16 mouse cellular contexts compared by ENCODE assay signal in the genomic region with DNA sequence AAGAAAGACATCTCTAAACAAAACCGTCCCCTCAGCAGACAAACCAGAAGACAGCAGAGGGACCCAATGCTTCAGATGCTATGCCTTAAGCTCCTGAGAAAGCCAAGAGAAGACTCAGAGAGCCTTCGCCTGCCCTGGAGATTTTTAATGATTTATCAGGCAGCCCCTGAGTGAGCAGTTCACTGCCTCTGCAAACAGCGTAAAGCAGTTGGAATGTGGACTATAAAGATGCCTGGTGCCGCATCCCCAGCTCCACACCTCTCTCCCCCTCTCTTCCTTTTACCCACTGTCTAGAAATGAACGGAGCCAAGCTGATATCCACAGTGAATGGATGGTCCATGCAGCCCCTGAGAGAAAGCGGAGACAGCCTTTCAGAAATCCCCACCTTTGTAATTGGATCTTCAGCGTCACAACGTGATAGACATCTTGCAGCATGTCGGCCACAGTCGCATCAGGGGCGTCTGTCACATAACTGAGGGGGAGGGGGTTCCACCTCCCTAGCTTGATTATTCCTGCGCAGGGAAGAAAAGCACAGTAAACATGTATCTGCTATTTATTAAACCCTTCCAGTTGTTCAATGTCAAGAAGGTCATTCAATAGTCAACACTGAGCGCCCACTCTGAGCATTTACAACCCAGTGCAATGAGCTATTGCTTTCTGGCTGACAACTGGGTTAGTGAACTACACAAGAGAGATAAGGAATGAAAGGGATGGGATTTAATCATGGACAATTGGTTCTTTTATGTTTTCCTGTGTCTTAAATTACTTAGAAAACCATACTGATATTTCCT.
DNase-seq lines count a peak whose midpoint lies in the region; ATAC-seq lines count a peak whose summit lies in the region.
"Had no signal": no experiment of that assay in that cellular context is flagged by ENCODE, and none has a peak within 500 bp of the region (broad histone marks: within the 10 kb centered on the region; RNA-seq: fewer than 3 reads in every experiment).

No protein-coding gene starts in this region.

- WGBS in heart, embryonic 13.5 days, result 42% methylated on average over 13 of the region's 13 CpGs
- 66% methylated on average over 13 of the region's 13 CpGs for WGBS in forebrain, embryonic 14.5 days

- no peak overlapping the region for H3K9ac ChIP-seq in heart, embryonic 13.5 days
- no peak overlapping the region for H3K9ac ChIP-seq in forebrain, embryonic 14.5 days (ENCODE audit: low read length)
- H3K9ac ChIP-seq: limb, embryonic 15.5 days; stomach, embryonic 15.5 days had no signal

- H3K4me1 ChIP-seq in heart, embryonic 13.5 days, result peaks cover 3% of the 10 kb centered on the region; the same call in 1 of the 2 replicates
- H3K4me1 ChIP-seq in forebrain, embryonic 14.5 days (ENCODE audit: control insufficient read depth, insufficient read depth, low read length), result no peaks in the 10 kb centered on the region; the same call in 1 of the 2 replicates
- H3K4me1 ChIP-seq: limb, embryonic 15.5 days; stomach, embryonic 15.5 days had no signal

- DNase-seq in heart, postnatal 14 days, result no peak
- peak; percentile 52 for DNase-seq in forebrain, embryonic 14.5 days (ENCODE audit: low spot score)
- peak; percentile 64 for DNase-seq in kidney, adult 9 months
- peak; percentile 20 for DNase-seq in neural tube, embryonic 10.5 days (ENCODE audit: extremely low spot score, low spot score)
- DNase-seq in urinary bladder, postnatal 25 days (ENCODE audit: low spot score), result no peak
- no peak for DNase-seq in left cerebral cortex, adult 11 months (ENCODE audit: low spot score)
- DNase-seq: adrenal gland, postnatal 36 days; cerebellum, adult 8-10 months; layer of hippocampus, adult 9-11 months; lung, postnatal 10 days; right cerebral cortex, postnatal 14 days had no signal

- intact Hi-C loops in heart, postnatal 14 days (cut with DNase I), result no loop called here

- no peaks in the 10 kb centered on the region for H3K36me3 ChIP-seq in heart, embryonic 13.5 days
- H3K36me3 ChIP-seq in forebrain, embryonic 14.5 days (ENCODE audit: control insufficient read depth, insufficient read depth, low read length), result peaks cover 10% of the 10 kb centered on the region; the same call in 1 of the 2 replicates
- H3K36me3 ChIP-seq: limb, embryonic 15.5 days; stomach, embryonic 15.5 days had no signal

- no peak overlapping the region for H3K4me3 ChIP-seq in heart, embryonic 13.5 days
- no peak overlapping the region for H3K4me3 ChIP-seq in forebrain, embryonic 14.5 days (ENCODE audit: low read depth, low read length)
- H3K4me3 ChIP-seq: limb, embryonic 15.5 days; myocyte; stomach, embryonic 15.5 days had no signal

- ATAC-seq in heart, embryonic 13.5 days (ENCODE audit: extremely low read depth, insufficient number of reproducible peaks, low FRiP score, low TSS enrichment), result no peak
- ATAC-seq in forebrain, embryonic 14.5 days, result peak; percentile 74; the same call in 1 of the 2 replicates
- no peak for ATAC-seq in granulocyte monocyte progenitor cell, adult 5-6 weeks (replicated peaks; ENCODE audit: poor library complexity, severe bottlenecking)

- no peak overlapping the region for H3K27ac ChIP-seq in heart, embryonic 13.5 days (replicated peaks)
- peak overlapping the region; percentile 9; the same call in 1 of the 2 replicates for H3K27ac ChIP-seq in forebrain, embryonic 14.5 days (ENCODE audit: low read depth, low read length)
- H3K27ac ChIP-seq: limb, embryonic 15.5 days; stomach, embryonic 15.5 days had no signal

- H3K4me2 ChIP-seq in heart, embryonic 13.5 days, result peak overlapping the region; percentile 25; the same call in 1 of the 2 replicates
- no peak overlapping the region for H3K4me2 ChIP-seq in forebrain, embryonic 14.5 days (ENCODE audit: low read length)
- H3K4me2 ChIP-seq: limb, embryonic 15.5 days; stomach, embryonic 15.5 days had no signal

- no peaks in the 10 kb centered on the region for H3K9me3 ChIP-seq in heart, embryonic 13.5 days
- no peaks in the 10 kb centered on the region for H3K9me3 ChIP-seq in forebrain, embryonic 14.5 days (replicated peaks; ENCODE audit: control insufficient read depth, low read length)
- H3K9me3 ChIP-seq: limb, embryonic 15.5 days; stomach, embryonic 15.5 days had no signal

- no peaks in the 10 kb centered on the region for H3K27me3 ChIP-seq in heart, embryonic 13.5 days (replicated peaks)
- no peaks in the 10 kb centered on the region for H3K27me3 ChIP-seq in forebrain, embryonic 14.5 days (replicated peaks; ENCODE audit: control insufficient read depth, insufficient read depth, low read length)
- H3K27me3 ChIP-seq: limb, embryonic 15.5 days; stomach, embryonic 15.5 days had no signal

Comparison
In these comparisons a context has a peak if more than half of its experiments do, and no peak if none do; other contexts are left out.
1. DNase-seq: peak in forebrain, embryonic 14.5 days (single experiment), kidney, adult 9 months (single experiment) and neural tube, embryonic 10.5 days (single experiment); none in heart, postnatal 14 days (0 of 2), urinary bladder, postnatal 25 days (single experiment) and left cerebral cortex, adult 11 months (single experiment).